Mouse (Mus musculus) heart, embryonic 10.5 days (tissue): ENCODE measurements around the gene Glce. TPM values are rescaled to one million over a fixed set of nuclear protein-coding genes. Genes with fewer than 3 reads are reported as not detected.

Experiments
- DNase-seq: peaks from one replicate; pipeline ENCODE4 v3.0.0-alpha.2; 2017; ENCODE audit warnings: low spot score
- H3K27ac ChIP-seq: fragments of 300-500 bp; sonication (generic); 2 replicates; pipeline ENCODE4 v1.5.1; 2016; ENCODE audit warnings: mild to moderate bottlenecking
- H3K27me3 ChIP-seq: fragments of 300-500 bp; sonication (generic); 2 replicates; pipeline ENCODE4 v1.6.1; 2016; ENCODE audit warnings: mild to moderate bottlenecking; ENCODE audit not compliant: poor library complexity, insufficient read depth, severe bottlenecking
- H3K36me3 ChIP-seq: fragments of 300-500 bp; sonication (generic); 2 replicates; pipeline ENCODE4 v1.6.1; 2016; ENCODE audit warnings: mild to moderate bottlenecking, moderate library complexity
- H3K4me1 ChIP-seq: fragments of 300-500 bp; sonication (generic); 2 replicates; pipeline ENCODE4 v1.6.1; 2016; ENCODE audit warnings: mild to moderate bottlenecking
- H3K4me3 ChIP-seq: fragments of 300-500 bp; sonication (generic); 2 replicates; pipeline ENCODE4 v1.5.1; 2016; ENCODE audit warnings: mild to moderate bottlenecking, moderate library complexity
- H3K9me3 ChIP-seq: fragments of 300-500 bp; sonication (generic); 2 replicates; pipeline ENCODE4 v1.6.1; 2016; ENCODE audit warnings: mild to moderate bottlenecking, moderate library complexity
- WGBS: fragments of 180-500 bp; shearing (Covaris S2); methylation state at CpG from one replicate; pipeline ENCODE4 v1.1.7; 2016; 5-methylcytosine and 5-hydroxymethylcytosine counted together
- polyA plus RNA-seq: library from polyadenylated mRNA; unstranded; fragments of >200 nt; fragmentation: Nextera tagmentation; extraction: Ambion mirVana; gene quantifications from 2 replicates; pipeline ENCODE4 v1.2.1, GENCODE M21; 2016

Gene Glce
- polyA plus RNA-seq, 1 experiment from 2014 or later: 17.6 TPM

DNA sequence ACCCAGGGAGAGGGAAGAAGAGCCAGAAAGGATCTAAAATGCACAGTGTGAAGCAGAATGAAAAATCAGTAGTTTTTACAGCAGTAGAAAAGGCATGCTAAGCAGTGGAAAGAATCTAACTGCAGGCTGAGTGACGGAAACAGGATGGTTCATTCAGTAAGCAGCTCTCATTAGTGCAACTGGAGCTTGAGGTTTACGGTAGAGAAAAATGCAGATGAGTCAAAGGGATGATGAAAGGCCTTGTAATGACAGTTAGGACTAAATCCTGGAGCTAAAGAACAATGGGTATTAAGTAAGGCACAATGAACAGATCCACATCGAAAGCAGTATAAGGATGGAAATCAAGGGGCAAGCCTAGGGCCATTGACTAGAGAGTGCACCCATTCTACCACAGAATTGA, 3.7 kb downstream of the Glce start:
- Histone ChIP-seq H3K27me3 (no peaks in the 10 kb centered on the region), H3K4me1 (peaks cover 6% of the 10 kb centered on the region), H3K4me3 (no peak overlapping the region), H3K9me3 (no peaks in the 10 kb centered on the region), H3K36me3 (no peaks in the 10 kb centered on the region), H3K27ac (no peak overlapping the region)
- WGBS: 62% methylated on average over 3 of the region's 3 CpGs
- no peak for DNase-seq

DNA sequence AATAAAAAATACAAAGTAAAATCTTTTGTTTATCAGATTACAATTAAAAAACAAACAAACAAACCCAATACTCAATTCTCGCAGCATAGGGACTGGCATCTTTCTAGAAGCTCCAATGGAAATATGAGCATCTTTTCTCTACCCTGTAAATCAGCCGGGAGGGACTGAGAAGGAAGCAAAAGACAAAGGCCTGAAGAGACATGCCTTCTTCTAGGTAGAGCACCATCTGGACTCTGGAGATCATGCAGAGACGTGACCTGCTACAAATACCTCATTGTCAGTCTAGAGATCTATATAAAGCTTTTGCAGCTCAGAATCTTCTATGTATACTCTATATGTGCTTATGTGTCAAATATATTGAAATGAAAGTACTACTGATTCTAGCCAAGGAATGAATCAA, 6.6 kb downstream of the Glce start:
- 80% methylated on average over 3 of the region's 3 CpGs for WGBS
- no peak overlapping the region for H3K4me3 ChIP-seq
- no peak for DNase-seq
- H3K36me3 ChIP-seq: no peaks in the 10 kb centered on the region
- H3K27me3 ChIP-seq: no peaks in the 10 kb centered on the region
- H3K4me1 ChIP-seq: no peaks in the 10 kb centered on the region
- H3K27ac ChIP-seq: no peak overlapping the region
- H3K9me3 ChIP-seq: no peaks in the 10 kb centered on the region

DNA sequence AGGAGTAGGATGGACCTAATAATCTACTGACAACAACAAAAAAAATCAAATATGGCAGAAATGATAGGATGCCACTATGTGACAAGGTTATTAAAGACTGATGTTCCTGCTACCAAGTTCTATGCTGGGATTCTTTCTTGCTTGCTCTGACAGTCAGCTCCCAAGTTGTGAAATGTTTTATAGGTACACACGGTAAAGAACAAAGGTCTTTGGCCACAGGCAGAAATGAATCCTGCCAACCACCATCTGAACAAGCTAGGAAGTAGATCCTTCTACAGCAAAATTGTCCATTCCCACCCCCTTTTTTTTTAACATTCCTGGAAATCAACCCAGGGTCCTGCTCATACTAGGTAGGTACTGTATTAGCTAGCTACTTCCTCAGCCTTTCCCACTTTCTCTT, 25.9 kb downstream of the Glce start:
- Histone ChIP-seq H3K4me1 (no peaks in the 10 kb centered on the region), H3K27me3 (no peaks in the 10 kb centered on the region), H3K4me3 (no peak overlapping the region), H3K36me3 (no peaks in the 10 kb centered on the region), H3K9me3 (no peaks in the 10 kb centered on the region), H3K27ac (no peak overlapping the region)
- 74% methylated on average over 1 of the region's 1 CpGs for WGBS
- DNase-seq: no peak

DNA sequence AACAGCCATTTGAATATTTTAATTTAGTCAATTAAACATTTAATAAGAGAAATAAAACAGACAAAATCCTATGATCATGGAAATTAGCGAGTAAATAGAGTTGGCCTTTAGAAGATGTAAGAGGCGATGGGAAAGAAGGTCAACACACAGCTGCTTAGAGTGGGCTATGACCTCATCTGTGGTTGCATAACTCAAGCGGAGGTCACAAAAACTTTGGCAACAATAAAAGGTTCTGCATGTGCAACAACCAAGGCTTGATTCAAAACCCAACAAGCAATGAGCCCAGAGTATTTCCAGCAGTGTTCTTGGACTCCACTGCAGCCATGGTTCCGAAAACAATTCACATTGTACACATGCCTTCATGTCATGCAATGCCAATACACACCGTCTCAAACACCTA, 30.9 kb downstream of the Glce start:
- Histone ChIP-seq H3K36me3 (no peaks in the 10 kb centered on the region), H3K4me1 (no peaks in the 10 kb centered on the region), H3K9me3 (no peaks in the 10 kb centered on the region), H3K27me3 (no peaks in the 10 kb centered on the region), H3K27ac (no peak overlapping the region), H3K4me3 (no peak overlapping the region)
- no peak for DNase-seq
- 84% methylated on average over 5 of the region's 5 CpGs for whole genome bisulfite sequencing

DNA sequence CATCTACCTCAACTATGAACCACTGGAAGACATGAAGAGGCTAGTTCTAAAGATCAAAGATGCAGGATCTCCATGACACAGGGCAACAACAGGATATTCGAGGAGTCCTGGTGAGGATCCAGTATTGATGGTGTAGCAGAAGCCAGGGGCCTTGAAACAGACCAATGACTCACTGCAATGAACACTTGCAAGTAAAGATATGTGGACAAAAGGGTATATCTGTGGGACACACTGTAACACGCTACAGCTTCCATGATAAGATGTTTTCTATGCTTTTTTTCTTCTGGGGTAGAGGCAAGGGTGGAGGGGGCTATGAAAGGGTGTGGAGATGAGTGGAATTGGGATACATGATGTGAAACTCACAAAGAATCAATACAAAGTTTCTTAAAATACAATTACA, 36.9 kb downstream of the Glce start:
- 84% methylated on average over 2 of the region's 2 CpGs for WGBS
- no peaks in the 10 kb centered on the region for H3K27me3 ChIP-seq
- no peak for DNase-seq
- H3K4me1 ChIP-seq: peaks cover 9% of the 10 kb centered on the region
- no peaks in the 10 kb centered on the region for H3K9me3 ChIP-seq
- no peak overlapping the region for H3K4me3 ChIP-seq
- 0 out of 2 replicates have a peak, but pooled peaks cover 7% of the 10 kb centered on the region for H3K36me3 ChIP-seq
- no peak overlapping the region for H3K27ac ChIP-seq

DNA sequence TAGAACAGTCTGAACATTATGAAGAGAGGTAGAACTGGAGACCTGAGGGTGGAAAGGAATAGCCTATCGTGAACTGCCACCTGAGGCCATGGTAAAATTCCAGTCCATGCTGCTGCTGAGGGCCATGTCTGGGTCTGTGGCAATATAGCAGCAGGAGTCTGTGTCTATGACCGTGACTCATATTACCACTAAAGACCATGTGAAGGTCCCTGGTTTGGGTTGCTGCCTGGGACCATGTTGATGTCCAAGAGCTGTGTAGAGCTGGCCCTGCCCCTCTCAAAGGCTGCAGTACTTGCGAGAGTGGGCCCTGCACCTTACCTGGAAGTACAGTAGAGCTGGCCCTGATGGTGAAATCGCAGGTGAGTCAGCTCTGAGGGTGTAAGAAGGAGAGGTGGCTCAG, 37.6 kb downstream of the Glce start:
- Histone ChIP-seq H3K27ac (no peak overlapping the region), H3K4me1 (peaks cover 9% of the 10 kb centered on the region), H3K36me3 (0 out of 2 replicates have a peak, but pooled peaks cover 7% of the 10 kb centered on the region), H3K4me3 (no peak overlapping the region), H3K9me3 (no peaks in the 10 kb centered on the region), H3K27me3 (no peaks in the 10 kb centered on the region)
- no peak for DNase-seq
- whole genome bisulfite sequencing: 94% methylated on average over 4 of the region's 4 CpGs

DNA sequence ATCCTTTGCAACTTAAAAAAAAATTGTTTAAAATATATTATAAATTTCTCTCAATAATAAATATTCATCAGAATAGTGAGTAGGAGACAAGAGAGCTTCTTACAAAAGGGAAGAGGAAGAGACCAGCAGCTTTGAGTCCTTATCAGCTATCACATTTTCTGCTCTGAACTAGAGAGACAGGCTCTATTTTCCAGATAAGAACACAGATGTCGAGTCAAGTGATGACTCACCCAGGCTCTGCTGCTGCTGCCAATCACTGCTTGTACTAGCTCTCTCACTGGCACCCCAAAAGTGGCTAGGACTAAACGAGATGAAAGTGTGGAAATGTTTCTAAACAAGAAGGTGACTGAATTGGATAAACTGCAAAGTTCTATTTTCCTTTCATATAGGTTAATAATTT, 39.5 kb downstream of the Glce start:
- Histone ChIP-seq H3K4me1 (peaks cover 9% of the 10 kb centered on the region), H3K27ac (no peak overlapping the region), H3K27me3 (no peaks in the 10 kb centered on the region), H3K36me3 (0 out of 2 replicates have a peak, but pooled peaks cover 7% of the 10 kb centered on the region), H3K9me3 (no peaks in the 10 kb centered on the region), H3K4me3 (no peak overlapping the region)
- 7% methylated on average over 2 of the region's 2 CpGs for WGBS
- DNase-seq: no peak

DNA sequence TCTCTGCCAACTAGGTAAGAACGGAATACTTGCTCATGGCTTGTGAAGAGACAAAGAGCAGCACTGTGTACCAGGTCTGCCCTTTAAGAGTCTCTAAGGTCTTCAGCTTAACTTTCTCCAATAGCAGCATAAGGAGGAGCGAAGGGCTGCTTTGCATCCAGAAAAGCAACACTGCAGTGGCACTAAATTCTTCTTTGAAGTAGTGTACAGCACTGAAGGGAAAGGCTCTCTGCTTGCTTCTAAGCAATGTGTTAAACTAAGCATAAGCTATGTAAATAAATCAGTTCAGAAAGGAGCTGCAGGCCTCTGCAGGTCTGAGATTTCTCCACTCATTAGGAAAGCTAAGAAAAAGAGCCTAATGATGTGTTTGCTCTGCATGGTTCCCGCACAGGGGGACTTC, 40.9 kb downstream of the Glce start:
- Histone ChIP-seq H3K27ac (no peak overlapping the region), H3K9me3 (no peaks in the 10 kb centered on the region), H3K4me1 (peaks cover 13% of the 10 kb centered on the region), H3K27me3 (no peaks in the 10 kb centered on the region), H3K4me3 (no peak overlapping the region), H3K36me3 (0 out of 2 replicates have a peak, but pooled peaks cover 7% of the 10 kb centered on the region)
- no peak for DNase-seq
- 73% methylated on average over 3 of the region's 3 CpGs for WGBS

DNA sequence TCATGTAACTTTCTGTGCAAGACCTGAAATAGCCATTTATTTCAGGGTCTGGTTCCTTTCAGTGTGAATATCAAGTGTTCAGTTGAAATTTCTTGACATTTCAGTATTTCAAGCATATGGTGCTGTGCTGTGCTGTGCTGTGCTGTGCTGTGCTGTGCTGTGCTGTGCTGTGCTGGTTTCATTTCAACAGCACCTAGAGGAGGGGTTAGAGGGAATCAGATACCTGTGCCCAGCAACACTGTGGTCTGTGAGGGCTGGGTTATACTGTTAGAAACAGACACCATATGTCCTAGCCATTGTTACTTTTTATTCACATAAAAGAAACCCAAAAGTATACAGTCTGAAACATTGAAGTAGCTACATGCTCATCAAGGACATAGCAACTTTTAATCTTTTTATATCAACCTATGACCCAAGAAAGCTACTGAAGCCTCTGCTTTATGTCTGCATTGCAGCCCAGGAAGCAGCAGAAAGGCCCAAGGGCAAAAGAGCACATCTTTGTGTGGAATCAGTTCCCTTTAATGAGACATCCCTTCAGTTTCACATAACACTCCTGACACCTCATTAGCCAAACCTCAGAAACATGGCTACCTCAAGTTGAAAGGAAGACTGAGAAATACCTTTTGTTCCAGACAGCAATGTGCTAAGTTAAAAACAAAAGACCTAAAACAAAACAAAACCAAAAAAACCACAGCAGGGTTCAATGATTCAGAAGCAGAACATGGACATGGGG, 42.3 kb downstream of the Glce start:
- Histone ChIP-seq H3K27me3 (no peaks in the 10 kb centered on the region), H3K4me3 (no peak overlapping the region), H3K36me3 (0 out of 2 replicates have a peak, but pooled peaks cover 6% of the 10 kb centered on the region), H3K27ac (no peak overlapping the region), H3K4me1 (peaks cover 13% of the 10 kb centered on the region), H3K9me3 (no peaks in the 10 kb centered on the region)
- DNase-seq: no peak

DNA sequence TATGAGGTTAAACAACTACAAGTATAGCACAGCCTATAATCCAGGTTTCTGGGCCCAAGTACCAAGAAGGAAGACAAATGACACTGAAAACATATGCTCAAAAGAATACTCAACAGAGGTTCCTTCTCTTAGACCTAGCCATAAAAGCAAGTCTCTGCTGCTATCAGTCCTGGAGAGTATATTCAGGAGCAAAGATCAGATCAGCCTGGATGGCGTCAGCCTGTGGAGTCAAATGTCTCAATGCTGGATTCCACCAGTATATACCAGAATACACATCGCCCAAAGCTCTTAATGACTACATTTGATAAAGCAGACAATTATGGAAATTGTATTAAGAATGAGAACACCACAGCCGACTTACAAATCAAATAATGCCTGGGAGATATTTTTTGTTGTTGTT, 60.2 kb downstream of the Glce start:
- H3K4me3 ChIP-seq: no peak overlapping the region
- H3K4me1 ChIP-seq: peaks cover 10% of the 10 kb centered on the region; the same call in 1 of the 2 replicates
- H3K27me3 ChIP-seq: no peaks in the 10 kb centered on the region
- H3K36me3 ChIP-seq: no peaks in the 10 kb centered on the region
- no peak overlapping the region for H3K27ac ChIP-seq
- WGBS: 86% methylated on average over 3 of the region's 3 CpGs
- H3K9me3 ChIP-seq: no peaks in the 10 kb centered on the region
- no peak for DNase-seq

DNA sequence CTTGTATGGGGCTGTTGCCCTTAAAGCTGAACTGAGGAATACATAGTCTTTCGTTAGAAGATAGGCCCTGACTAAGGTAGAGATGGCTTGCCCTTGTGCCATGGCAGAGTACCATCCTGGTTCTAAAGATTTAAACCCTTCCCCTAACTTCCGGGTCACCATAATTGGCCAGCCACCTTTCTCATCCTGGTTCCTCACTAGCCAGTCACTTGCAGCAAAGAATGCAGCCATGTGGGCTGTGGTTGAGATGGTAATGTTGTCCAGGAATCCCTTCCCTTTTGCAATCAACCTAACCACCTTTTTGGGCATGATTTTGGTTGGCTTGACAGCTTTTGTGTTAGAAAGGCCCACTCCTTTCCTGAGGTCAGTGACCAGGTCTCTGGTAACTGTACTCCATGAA, 62.0 kb downstream of the Glce start:
- no peaks in the 10 kb centered on the region for H3K9me3 ChIP-seq
- no peak overlapping the region for H3K4me3 ChIP-seq
- H3K27ac ChIP-seq: no peak overlapping the region
- WGBS: 85% methylated on average over 2 of the region's 2 CpGs
- no peaks in the 10 kb centered on the region for H3K27me3 ChIP-seq
- peaks cover 14% of the 10 kb centered on the region; the same call in 1 of the 2 replicates for H3K4me1 ChIP-seq
- H3K36me3 ChIP-seq: no peaks in the 10 kb centered on the region
- peak; percentile 61 for DNase-seq

DNA sequence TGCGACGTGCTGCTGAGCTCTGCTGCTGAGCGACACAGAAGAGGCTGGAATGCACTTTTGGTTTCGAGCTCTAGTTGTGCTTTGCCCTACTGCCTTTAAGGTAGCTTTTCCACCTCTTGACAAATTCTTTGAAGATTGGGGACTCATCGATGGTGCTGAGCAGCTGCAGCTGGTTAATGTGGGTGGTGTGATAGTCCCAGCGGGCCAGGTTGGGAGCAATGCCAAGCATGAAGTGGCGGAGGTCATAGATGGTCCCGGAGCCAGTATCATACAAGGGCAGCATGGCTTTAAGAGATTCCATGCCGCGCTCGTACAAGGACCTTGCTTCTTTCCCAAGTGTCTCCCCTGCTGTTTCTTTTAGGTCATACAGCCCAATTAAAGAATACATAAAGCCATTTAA, 62.5 kb downstream of the Glce start:
- Histone ChIP-seq H3K27me3 (no peaks in the 10 kb centered on the region), H3K4me3 (no peak overlapping the region), H3K27ac (no peak overlapping the region), H3K36me3 (no peaks in the 10 kb centered on the region), H3K4me1 (peaks cover 14% of the 10 kb centered on the region; the same call in 1 of the 2 replicates), H3K9me3 (no peaks in the 10 kb centered on the region)
- DNase-seq: peak; percentile 68
- WGBS: 85% methylated on average over 11 of the region's 11 CpGs

DNA sequence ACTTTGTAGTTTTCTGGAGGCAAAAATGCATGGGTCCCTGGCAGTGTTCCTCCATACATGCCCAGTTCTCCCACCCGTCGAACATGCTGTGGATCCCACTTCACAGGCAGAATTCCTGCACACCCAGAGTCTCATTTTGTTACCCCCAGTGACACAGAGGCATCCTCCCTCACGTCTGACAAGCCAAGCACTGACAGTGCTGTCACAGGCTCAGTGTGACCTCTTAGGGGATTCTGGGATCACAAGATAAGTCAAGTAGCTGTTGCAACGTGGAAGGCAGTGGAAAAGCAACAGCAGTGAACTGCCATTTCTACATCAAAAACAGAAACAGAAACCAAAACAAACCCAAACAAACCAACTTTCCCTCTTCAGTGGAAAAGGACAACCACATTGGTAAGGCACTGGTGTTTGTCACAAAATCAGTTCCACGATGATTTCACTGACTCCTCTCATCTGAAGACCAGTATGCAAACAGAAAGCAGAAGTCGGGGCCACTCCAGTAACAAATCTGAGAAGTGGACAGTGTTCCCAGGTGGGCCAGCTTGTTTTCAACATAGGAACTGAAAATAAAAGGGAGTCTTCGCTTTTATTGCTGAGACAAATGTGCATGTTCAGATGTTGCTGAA, 64.5 kb downstream of the Glce start:
- Histone ChIP-seq H3K36me3 (no peaks in the 10 kb centered on the region), H3K9me3 (no peaks in the 10 kb centered on the region), H3K4me3 (no peak overlapping the region), H3K27me3 (no peaks in the 10 kb centered on the region), H3K4me1 (peaks cover 14% of the 10 kb centered on the region; the same call in 1 of the 2 replicates), H3K27ac (no peak overlapping the region)
- DNase-seq: peak; percentile 71
- WGBS: 58% methylated on average over 7 of the region's 7 CpGs
